Mouse (Mus musculus) heart, embryonic 11.5 days (tissue): ENCODE data around the gene Sh3bgrl. TPM values are rescaled to one million over a fixed set of nuclear protein-coding genes. Genes with fewer than 3 reads are reported as not detected.

Source experiments
- ATAC-seq: fragments of 200-750 bp; cut with Nextera tagmentation; replicated peaks from 2 replicates; pipeline ENCODE4 v1.8.0; 2017; ENCODE audit warnings: moderate library complexity; ENCODE audit not compliant: insufficient number of reproducible peaks, low FRiP score, low TSS enrichment
- H3K27ac ChIP-seq: fragments of 300-500 bp; sonication (generic); 2 replicates; pipeline ENCODE4 v1.5.1; 2014; ENCODE audit warnings: mild to moderate bottlenecking, low read depth, low read length
- H3K27me3 ChIP-seq: fragments of 300-500 bp; sonication (generic); 2 replicates; pipeline ENCODE4 v1.6.1; 2014; ENCODE audit warnings: mild to moderate bottlenecking, low read length, mixed read lengths; ENCODE audit not compliant: control insufficient read depth, insufficient read depth
- H3K36me3 ChIP-seq: fragments of 300-500 bp; sonication (generic); 2 replicates; pipeline ENCODE4 v1.6.1; 2014; ENCODE audit warnings: mild to moderate bottlenecking, low read length, moderate library complexity, mixed read lengths; ENCODE audit not compliant: control insufficient read depth, insufficient read depth
- H3K4me1 ChIP-seq: fragments of 300-500 bp; sonication (generic); 2 replicates; pipeline ENCODE4 v1.6.1; 2014; ENCODE audit warnings: low read length; ENCODE audit not compliant: control insufficient read depth, insufficient read depth
- H3K4me2 ChIP-seq: fragments of 300-500 bp; sonication (generic); 2 replicates; pipeline ENCODE4 v1.6.1; 2014; ENCODE audit warnings: mild to moderate bottlenecking, moderate library complexity
- H3K4me3 ChIP-seq: fragments of 300-500 bp; sonication (generic); 2 replicates; pipeline ENCODE4 v1.5.1; 2014; ENCODE audit warnings: low read depth, low read length
- H3K9ac ChIP-seq: fragments of 300-500 bp; sonication (generic); 2 replicates; pipeline ENCODE4 v1.6.1; 2014; ENCODE audit warnings: mild to moderate bottlenecking, low read depth, low read length, moderate library complexity
- H3K9me3 ChIP-seq: fragments of 300-500 bp; sonication (generic); replicated peaks from 2 replicates; pipeline ENCODE4 v1.6.1; 2016; ENCODE audit warnings: low read length; ENCODE audit not compliant: control insufficient read depth
- WGBS: fragments of 180-500 bp; shearing (Covaris S2); extraction: QIAGEN DNeasy Blood & Tissue Kit; methylation state at CpG from one replicate; pipeline ENCODE4 v1.1.7; 2014; ENCODE audit not compliant: insufficient replicate concordance; 5-methylcytosine and 5-hydroxymethylcytosine counted together
- polyA plus RNA-seq: library from polyadenylated mRNA; unstranded; fragments of >200 nt; fragmentation: Nextera tagmentation; extraction: Ambion mirVana; gene quantifications from 2 replicates; pipeline ENCODE4 v1.2.1, GENCODE M21; 2014

Sh3bgrl gene
- polyA plus RNA-seq, 1 experiment from 2014 or later: 100 TPM

DNA sequence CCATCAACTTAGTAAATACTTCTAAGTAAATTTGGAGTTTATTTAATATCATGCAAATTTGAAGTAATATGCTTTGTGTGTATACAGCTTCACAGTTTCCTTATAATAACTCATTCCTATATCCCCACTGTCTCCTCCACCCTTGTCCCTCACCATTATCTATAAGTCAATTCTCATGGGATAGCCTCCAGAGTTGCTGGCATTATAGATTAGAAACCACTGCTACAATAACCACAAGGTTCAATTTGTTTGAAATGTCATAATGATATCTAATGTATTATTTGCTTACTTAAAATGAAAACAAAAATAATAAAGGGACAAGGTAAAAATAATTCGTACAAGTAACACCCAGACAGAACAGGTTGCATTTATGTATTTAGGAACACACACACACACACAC, 31.7 kb downstream of the Sh3bgrl start:
- Histone ChIP-seq H3K9ac (no peak overlapping the region), H3K4me1 (no peaks in the 10 kb centered on the region), H3K36me3 (no peaks in the 10 kb centered on the region), H3K4me2 (no peak overlapping the region), H3K4me3 (no peak overlapping the region), H3K27me3 (no peaks in the 10 kb centered on the region), H3K27ac (no peak overlapping the region), H3K9me3 (no peaks in the 10 kb centered on the region)
- ATAC-seq: no peak
- WGBS: 74% methylated on average over 1 of the region's 1 CpGs

DNA sequence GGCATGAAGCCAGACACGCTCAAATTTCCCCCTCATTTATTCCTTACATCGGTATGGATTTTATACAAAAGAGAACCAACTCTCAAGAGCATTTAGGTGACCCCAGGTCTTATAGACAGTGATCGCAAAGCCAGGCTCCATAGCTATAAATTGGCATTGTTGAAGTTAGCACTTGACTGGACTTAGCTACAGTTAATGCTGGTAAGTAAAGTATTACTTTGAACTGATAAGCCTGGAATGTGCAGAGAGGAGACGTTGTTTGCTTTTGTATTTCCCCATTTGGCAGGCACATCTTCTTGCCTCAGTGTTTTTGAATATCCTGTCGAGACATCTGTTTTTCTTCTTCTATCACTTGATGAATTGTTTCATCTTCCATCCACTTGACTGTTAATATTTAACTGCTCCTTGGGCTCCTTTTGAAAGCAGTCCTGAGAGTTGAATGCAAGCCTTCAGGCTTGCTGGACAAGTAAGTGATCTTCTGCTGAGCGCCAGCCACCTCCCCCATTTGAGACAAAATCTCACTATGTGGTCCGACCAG, 32.5 kb downstream of the Sh3bgrl start:
- H3K9ac ChIP-seq: no peak overlapping the region
- ATAC-seq: no peak
- no peaks in the 10 kb centered on the region for H3K4me1 ChIP-seq
- no peak overlapping the region for H3K27ac ChIP-seq
- no peak overlapping the region for H3K4me3 ChIP-seq
- H3K4me2 ChIP-seq: no peak overlapping the region
- no peaks in the 10 kb centered on the region for H3K36me3 ChIP-seq
- 44% methylated on average over 7 of the region's 7 CpGs for WGBS
- H3K9me3 ChIP-seq: no peaks in the 10 kb centered on the region
- no peaks in the 10 kb centered on the region for H3K27me3 ChIP-seq

DNA sequence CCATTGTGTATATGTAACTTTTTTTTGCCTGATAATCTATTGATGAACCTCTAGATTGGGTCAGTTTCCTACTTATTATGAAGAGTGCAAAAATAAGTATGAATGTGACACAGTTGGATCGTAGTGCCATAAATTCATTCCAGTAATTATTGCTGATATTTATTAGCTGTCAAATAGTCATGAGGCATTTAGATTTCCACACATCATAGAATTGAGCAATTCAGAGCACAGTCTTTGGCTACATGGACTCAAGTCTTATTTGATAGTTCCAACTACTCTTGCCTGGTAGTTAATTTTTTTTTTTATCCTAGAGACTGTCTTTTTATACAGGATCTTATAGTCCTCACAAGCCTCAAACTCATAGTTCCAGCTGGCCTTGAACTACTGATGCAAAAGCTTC, 34.9 kb downstream of the Sh3bgrl start:
- WGBS: 82% methylated on average over 1 of the region's 1 CpGs
- Histone ChIP-seq H3K4me3 (no peak overlapping the region), H3K27ac (no peak overlapping the region), H3K9ac (no peak overlapping the region), H3K27me3 (no peaks in the 10 kb centered on the region), H3K36me3 (no peaks in the 10 kb centered on the region), H3K4me2 (no peak overlapping the region), H3K9me3 (no peaks in the 10 kb centered on the region), H3K4me1 (no peaks in the 10 kb centered on the region)
- ATAC-seq: no peak

GRCm38 (mm10) chrX:109131834-109132233, 36.7 kb downstream of the Sh3bgrl start:
- WGBS: 85% methylated on average over 2 of the region's 2 CpGs

DNA sequence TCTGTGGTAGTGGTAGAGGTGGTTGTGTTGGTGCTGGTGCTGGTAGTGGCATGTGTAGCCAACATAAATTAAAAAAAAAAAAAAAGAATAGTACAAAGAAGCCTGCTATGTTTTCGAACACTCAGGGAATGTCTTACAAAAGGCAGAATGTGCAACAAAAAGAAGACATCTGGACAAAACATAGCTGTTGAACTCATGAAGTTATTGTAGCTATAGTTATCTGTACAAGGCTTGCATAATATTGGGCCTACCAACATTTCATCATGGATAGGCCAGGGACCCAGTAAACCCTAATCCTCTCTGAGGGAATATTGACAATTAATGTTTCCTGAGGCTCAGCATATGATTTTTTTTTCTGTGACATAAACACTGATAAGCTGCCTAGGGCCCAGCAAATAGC, 37.3 kb downstream of the Sh3bgrl start:
- H3K4me2 ChIP-seq: no peak overlapping the region
- no peak overlapping the region for H3K9ac ChIP-seq
- no peaks in the 10 kb centered on the region for H3K9me3 ChIP-seq
- H3K4me1 ChIP-seq: no peaks in the 10 kb centered on the region
- no peak for ATAC-seq
- no peaks in the 10 kb centered on the region for H3K27me3 ChIP-seq
- no peak overlapping the region for H3K27ac ChIP-seq
- WGBS: 71% methylated on average over 1 of the region's 1 CpGs
- no peaks in the 10 kb centered on the region for H3K36me3 ChIP-seq
- H3K4me3 ChIP-seq: no peak overlapping the region

More at GRCm38 (mm10) chrX:109131834-109132233, 36.7 kb downstream of the Sh3bgrl start:
- no peaks in the 10 kb centered on the region for H3K36me3 ChIP-seq
- no peak overlapping the region for H3K4me3 ChIP-seq
- no peaks in the 10 kb centered on the region for H3K9me3 ChIP-seq
- H3K27me3 ChIP-seq: no peaks in the 10 kb centered on the region
- H3K27ac ChIP-seq: no peak overlapping the region
- no peak for ATAC-seq
- no peak overlapping the region for H3K4me2 ChIP-seq
- no peaks in the 10 kb centered on the region for H3K4me1 ChIP-seq
- no peak overlapping the region for H3K9ac ChIP-seq

DNA sequence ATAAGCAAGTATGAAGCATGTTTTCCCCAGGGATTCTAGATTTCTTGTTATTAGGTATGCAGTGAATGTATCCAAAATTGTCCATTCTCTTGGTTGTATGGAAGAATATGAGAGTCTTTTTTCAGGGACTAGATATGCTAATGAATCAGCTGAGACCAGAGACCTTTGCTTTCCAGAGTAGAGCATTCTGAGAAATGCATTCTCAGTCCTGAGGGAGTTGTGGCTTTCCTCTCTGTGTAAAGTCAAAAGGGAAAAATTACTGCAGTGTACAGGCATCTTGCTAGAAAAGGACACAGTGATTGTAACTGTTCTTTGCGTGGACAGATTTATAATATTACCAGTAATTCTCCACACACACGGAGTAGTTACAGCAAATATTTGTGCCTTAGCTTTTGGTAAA, 38.3 kb downstream of the Sh3bgrl start:
- Histone ChIP-seq H3K4me2 (no peak overlapping the region), H3K9ac (no peak overlapping the region), H3K4me3 (no peak overlapping the region), H3K4me1 (no peaks in the 10 kb centered on the region), H3K27ac (no peak overlapping the region), H3K9me3 (no peaks in the 10 kb centered on the region), H3K36me3 (no peaks in the 10 kb centered on the region), H3K27me3 (no peaks in the 10 kb centered on the region)
- WGBS: 74% methylated on average over 2 of the region's 2 CpGs
- ATAC-seq: no peak

DNA sequence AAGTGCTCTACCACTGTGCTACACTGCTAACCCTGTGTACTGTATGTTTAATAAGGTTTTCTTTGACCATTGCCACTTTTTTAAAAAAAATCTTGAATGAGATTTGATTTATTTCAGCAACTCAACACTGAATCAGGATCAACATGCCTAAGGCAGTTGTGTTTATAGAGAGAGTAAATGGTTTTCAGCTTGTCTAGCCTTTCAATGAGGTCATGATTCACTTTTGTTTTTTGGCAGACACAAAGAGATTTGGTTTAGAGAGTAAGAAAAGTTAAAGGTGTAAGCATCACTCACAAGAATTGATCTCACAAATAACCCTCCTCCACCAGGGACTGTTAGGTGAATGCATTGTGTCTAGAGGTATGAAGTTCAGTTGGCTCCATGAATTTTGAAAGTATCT, 41.1 kb downstream of the Sh3bgrl start:
- Histone ChIP-seq H3K27ac (no peak overlapping the region), H3K36me3 (no peaks in the 10 kb centered on the region), H3K9me3 (no peaks in the 10 kb centered on the region), H3K9ac (no peak overlapping the region), H3K4me3 (no peak overlapping the region), H3K27me3 (no peaks in the 10 kb centered on the region), H3K4me1 (no peaks in the 10 kb centered on the region), H3K4me2 (no peak overlapping the region)
- no peak for ATAC-seq

GRCm38 (mm10) chrX:109136820-109137219, 41.7 kb downstream of the Sh3bgrl start:
- Histone ChIP-seq H3K4me2 (no peak overlapping the region), H3K36me3 (no peaks in the 10 kb centered on the region), H3K9me3 (no peaks in the 10 kb centered on the region), H3K27ac (no peak overlapping the region), H3K9ac (no peak overlapping the region), H3K4me1 (no peaks in the 10 kb centered on the region), H3K27me3 (no peaks in the 10 kb centered on the region), H3K4me3 (no peak overlapping the region)
- WGBS: 84% methylated on average over 2 of the region's 2 CpGs
- no peak for ATAC-seq

DNA sequence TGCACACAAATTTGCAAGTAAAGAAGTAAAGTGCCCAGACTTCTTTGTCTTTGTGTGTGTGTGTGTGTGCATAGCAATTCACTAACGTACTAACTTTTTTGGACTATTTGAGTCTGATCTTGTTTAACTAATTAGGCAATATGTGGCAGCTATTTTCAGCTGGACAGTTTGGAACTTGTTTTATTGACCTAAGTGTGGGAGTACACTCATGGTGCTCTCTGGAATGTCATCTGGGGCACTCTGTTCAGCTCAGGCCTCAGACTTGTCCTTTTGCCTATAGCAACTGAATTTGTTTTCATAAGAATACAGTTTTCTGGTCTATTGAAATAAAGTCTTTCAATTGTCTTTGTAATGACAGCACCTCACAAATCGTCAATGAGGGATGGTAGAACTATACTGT, 42.1 kb downstream of the Sh3bgrl start:
- no peaks in the 10 kb centered on the region for H3K4me1 ChIP-seq
- ATAC-seq: no peak

More for the DNA sequence above, 42.1 kb downstream of the Sh3bgrl start:
- Histone ChIP-seq H3K9ac (no peak overlapping the region), H3K4me3 (no peak overlapping the region), H3K27me3 (no peaks in the 10 kb centered on the region), H3K27ac (no peak overlapping the region), H3K4me2 (no peak overlapping the region), H3K36me3 (no peaks in the 10 kb centered on the region), H3K9me3 (no peaks in the 10 kb centered on the region)
- 65% methylated on average over 2 of the region's 2 CpGs for WGBS
